Mouse (Mus musculus) v-Abl transformed pro-B cells (cell line): ENCODE measurements around the gene Atad5.
"Not testable (repeated sequence)": the region's sequence is repeated elsewhere in the genome, so short reads cannot be mapped to it uniquely, and the experiment has no call there.

Source experiments
- in situ Hi-C, 2 experiments: fragments of 400-800 bp; cut with MboI; formaldehyde crosslinking; loops; one replicate each; pipeline ENCODE4 v1.15.1; 2025; ENCODE audit not compliant: unreplicated experiment in 2 of 2

The Atad5 gene

GRCm38 (mm10) chr11:80088917-80089816 lies at the start of gene Atad5:
Gene Atad5 (plus strand): TSS chr11:80089400.
- in situ Hi-C loops = loop anchor here in 1 of 2 experiments (25.0 kb wide), 1 partner anchor 1077 kb away; no protein-coding TSS in a partner anchor

- in situ Hi-C loops = loop anchor here (5.0 to 25.0 kb wide), 5 partner anchors 102 to 1569 kb away; partner anchors contain the start of genes Rnf135 (in 1 of the 2) and Tefm (in 1 of the 2)
These were observed 46.4 kb upstream of the Atad5 start for GRCm38 (mm10) chr11:80042615-80043418.

- in situ Hi-C loops = loop anchor here (5.0 to 25.0 kb wide), 5 partner anchors 101 to 1569 kb away; partner anchors contain the start of genes Rnf135 (in 1 of the 2) and Tefm (in 1 of the 2)
These were observed 45.8 kb upstream of the Atad5 start for GRCm38 (mm10) chr11:80043419-80043817.

- in situ Hi-C loops = loop anchor here (10.0 to 25.0 kb wide), 3 partner anchors 98 to 1565 kb away; partner anchors contain the start of gene Tefm (in 1 of the 2)
These were observed 42.3 kb upstream of the Atad5 start for GRCm38 (mm10) chr11:80046856-80047255.

DNA sequence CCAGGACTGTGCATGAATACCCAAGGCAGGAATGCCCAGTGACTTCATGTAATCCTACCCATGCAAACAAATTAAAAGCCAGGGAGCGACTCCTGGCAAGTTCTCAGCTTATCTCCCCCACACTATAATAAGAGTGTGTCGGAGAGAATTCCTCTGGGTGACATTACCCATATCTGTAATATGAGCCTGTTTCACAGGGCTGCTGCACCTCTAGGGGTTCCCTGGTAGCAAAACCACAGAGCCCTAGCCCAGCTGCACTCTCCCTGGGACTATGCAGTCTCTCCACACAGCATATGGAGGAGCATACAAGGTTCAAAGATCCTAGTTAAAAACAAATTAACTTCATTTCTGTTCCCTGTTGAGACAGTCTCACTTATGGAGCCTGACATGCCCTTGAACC lies 39.1 kb upstream of the Atad5 start:
- in situ Hi-C loops = no loop called here

- in situ Hi-C loops = no loop called here
These were observed 36.7 kb upstream of the Atad5 start for GRCm38 (mm10) chr11:80052456-80052855.

DNA sequence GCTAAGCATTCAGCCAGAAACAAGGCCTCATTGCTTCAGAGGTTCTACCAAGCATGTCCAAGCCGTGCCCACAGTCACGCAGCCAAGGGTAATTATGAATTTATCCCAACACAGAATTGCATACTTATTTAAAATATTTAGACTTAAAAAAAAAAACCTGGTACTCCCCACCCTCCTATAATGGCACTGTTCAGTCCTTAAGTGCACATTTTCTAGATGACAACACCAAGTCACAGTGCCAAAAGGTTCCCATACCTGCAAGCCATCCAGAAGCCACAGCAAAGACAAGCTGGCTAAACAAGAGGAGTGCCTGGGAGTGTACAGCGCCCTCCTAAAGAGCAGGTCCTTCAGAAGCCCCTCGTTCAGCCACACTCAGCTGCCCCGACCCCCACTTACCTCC lies 36.0 kb upstream of the Atad5 start:
- in situ Hi-C loops = no loop called here

GRCm38 (mm10) chr11:80054659-80055058 lies 34.5 kb upstream of the Atad5 start:
- in situ Hi-C loops = no loop called here

GRCm38 (mm10) chr11:80056141-80056540 lies 33.1 kb upstream of the Atad5 start:
- in situ Hi-C loops = no loop called here

DNA sequence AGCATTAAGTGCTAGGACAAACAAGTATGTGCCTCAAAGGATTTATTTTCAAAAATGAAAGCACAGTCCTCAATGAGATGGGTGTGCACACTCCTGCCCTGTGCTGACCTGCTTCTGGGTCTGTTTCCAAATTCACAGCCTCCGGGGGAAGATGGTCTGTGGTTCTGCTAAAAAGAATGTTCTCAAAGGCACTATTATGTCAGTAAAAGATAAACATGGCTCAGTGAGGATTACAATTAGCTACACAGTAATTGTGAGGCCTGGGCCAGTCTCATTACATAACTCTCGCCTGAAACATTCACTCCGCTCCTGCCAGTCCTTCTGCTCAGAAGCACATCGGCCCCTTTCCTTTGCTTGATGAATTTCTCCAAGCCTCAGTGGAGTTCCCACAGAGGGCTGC lies 27.0 kb upstream of the Atad5 start:
- in situ Hi-C loops = no loop called here

- in situ Hi-C loops = not testable (repeated sequence)
These were observed 22.8 kb upstream of the Atad5 start for GRCm38 (mm10) chr11:80066373-80066772.

DNA sequence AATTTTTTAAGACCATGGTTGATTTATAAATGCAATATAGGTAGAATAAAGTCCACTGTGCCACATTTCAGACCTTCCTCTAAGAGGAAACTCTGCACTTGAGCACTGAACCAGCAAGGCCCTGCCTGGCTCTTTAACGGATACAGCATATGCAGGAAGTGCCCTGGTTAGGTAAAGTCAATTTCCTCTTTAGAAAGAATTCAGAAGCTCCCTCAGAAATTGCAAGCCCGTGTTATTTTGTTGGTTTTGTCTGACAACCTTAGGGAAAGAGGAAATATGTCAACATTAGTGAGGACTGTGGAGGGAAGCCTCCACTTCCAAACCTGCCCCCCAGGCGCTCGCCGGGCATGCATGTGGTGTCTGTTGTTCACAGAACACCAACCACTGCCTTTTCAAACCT lies 21.6 kb upstream of the Atad5 start:
- in situ Hi-C loops = no loop called here

GRCm38 (mm10) chr11:80069815-80070214 lies 19.4 kb upstream of the Atad5 start:
- in situ Hi-C loops = loop anchor here in 1 of 2 experiments (10.0 kb wide), 1 partner anchor 545 kb away; the partner anchor contains the start of gene Evi2b

DNA sequence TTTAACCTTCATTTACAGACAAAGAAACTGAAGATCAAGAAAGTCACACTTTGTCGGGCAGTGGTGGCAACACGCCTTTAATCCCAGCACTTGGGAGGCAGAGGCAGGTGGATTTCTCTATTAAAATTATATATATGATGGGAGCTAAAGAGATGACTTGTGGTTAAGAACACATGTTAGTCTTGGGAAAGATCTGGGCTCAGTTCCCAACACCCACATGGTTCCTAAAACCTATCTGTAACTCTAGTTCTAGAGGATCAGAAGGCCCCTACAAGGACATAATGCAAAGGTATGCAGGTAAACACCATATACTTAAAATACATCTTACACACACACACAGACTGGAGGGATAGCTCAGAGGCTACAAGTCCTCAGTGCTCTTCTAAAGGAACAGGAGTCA lies 18.2 kb upstream of the Atad5 start:
- in situ Hi-C loops = loop anchor here in 1 of 2 experiments (10.0 kb wide), 1 partner anchor 546 kb away; the partner anchor contains the start of gene Evi2b

DNA sequence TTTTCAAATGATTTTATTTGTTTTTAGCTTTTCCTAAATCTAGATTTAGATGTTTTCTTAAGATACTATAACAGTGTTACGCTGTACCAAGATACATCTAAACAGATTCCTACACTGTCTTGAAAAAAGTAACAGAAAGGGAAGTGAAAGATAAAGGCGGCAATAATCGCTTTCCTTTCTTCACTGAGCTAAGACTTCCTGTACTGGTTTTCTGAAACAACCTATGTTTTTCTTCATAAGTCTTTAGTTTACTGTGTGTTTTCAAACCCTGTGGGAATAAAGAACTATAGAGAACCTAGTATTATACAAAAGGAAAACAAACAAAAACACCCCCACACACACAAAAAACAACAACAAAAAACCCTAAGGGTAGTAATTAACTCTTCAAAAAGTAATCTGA lies 16.8 kb upstream of the Atad5 start:
- in situ Hi-C loops = loop anchor here in 1 of 2 experiments (10.0 kb wide), 1 partner anchor 548 kb away; the partner anchor contains the start of gene Evi2b

DNA sequence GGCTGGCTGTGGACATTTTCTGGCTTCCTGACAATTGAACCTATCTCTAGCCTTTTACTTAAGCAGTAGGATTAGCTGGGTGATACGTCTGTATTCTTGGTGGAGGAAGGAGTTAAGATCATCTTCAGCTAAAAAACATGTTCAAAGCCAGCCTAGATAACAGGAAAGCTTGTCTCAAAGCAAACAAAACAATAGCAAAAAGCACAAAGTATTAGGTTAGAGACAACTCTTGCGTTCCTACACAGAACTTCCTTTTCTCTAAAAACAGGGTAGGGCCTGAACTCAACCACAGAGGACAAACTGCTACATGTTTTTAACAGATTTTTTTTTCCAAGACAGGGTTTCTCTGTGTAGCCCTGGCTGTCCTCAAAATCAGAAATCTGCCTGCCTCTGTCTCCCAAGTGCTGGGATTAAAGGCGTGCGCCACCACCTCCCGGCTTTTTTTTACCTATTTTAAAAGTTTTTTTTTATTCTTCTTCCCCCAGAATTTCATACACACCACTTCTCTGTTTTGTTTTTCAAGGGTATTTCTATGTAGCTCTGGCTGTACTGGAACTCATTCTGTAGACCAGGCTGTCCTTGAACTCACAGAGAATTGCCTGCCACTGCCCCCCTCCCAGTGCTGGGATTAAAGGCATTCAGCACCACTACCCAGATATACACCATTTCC lies 13.5 kb upstream of the Atad5 start:
- in situ Hi-C loops = loop anchor here in 1 of 2 experiments (10.0 to 25.0 kb wide), 2 partner anchors 551 to 1063 kb away; partner anchors contain the start of gene Evi2b

DNA sequence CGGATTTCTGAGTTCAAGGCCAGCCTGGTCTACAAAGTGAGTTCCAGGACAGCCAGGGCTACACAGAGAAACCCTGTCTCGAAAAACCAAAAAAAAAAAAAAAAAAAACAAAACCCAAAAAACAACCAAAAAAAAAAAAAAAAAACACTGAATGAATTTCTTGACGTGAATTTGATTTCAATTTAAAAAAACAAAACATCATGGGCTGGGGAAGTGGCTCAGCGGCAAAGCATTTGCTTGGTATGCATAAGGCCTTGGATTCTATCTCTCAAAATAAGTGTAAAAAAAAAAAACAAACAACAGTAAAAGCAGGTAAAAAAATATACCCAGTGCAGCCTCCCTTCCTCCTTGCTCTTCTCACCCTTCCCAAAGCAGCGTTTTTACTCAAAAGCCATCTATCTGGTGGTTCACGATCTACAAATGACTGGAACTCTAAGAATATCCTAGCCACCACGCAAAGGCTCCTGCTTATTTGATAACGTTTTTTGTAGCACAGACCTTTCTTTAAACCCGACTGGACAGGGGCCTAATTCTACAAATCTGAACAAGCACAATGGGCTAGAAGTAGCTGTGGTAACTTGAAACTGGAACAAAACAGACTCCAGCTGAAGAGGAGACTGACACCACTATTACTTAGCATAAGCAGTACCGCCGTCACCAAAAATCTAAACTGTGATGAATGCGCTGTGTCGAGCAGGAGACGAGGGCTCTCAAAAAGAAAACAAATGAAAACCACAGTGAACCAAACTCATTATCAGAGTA lies 11.2 kb upstream of the Atad5 start:
- in situ Hi-C loops = loop anchor here in 1 of 2 experiments (10.0 to 25.0 kb wide), 2 partner anchors 553 to 1066 kb away; partner anchors contain the start of gene Evi2b

DNA sequence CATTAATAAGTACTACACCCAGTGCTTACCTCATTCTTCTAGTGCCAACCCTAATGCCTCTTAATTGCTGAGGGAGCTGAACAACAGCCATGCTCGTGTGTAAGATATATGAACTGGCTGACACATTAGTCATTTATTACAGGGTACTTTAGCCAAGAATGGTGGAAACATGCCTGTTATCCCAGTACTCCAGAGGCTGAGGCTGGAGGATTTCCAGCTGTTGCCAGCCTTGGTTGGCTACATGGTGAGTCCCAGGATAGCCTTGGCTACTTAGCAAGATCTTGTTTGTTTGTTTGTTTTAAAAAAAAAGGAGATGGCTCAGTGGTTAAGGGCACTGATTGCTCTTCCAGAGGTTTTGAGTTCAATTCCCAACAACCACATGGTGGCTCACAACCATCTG lies 10.4 kb upstream of the Atad5 start:
- in situ Hi-C loops = loop anchor here in 1 of 2 experiments (10.0 to 25.0 kb wide), 2 partner anchors 554 to 1067 kb away; partner anchors contain the start of gene Evi2b

GRCm38 (mm10) chr11:80079751-80080150 lies 9.4 kb upstream of the Atad5 start:
- in situ Hi-C loops = loop anchor here in 1 of 2 experiments (10.0 to 25.0 kb wide), 2 partner anchors 555 to 1067 kb away; partner anchors contain the start of gene Evi2b
